Mouse (Mus musculus): ENCODE results near the gene Fcamr. TPM values are rescaled to one million over a fixed set of nuclear protein-coding genes. Genes with fewer than 3 reads are reported as not detected.
A peak's percentile ranks its signal among the peaks of the same experiment; 100 is the strongest.

Gene Fcamr
- polyA plus RNA-seq, 1 experiment from 2014 or later, result not detected

GRCm38 (mm10) chr1:130798037-130798436, 2.7 kb upstream of the Fcamr start:
- H3K4me1 ChIP-seq (ENCODE audit: control insufficient read depth, insufficient read depth, low read depth, low read length), result no peaks in the 10 kb centered on the region
- WGBS, result 68% methylated on average over 6 of the region's 6 CpGs

GRCm38 (mm10) chr1:130798551-130798950, 2.2 kb upstream of the Fcamr start:
- H3K4me1 ChIP-seq (ENCODE audit: control insufficient read depth, insufficient read depth, low read depth, low read length), result no peaks in the 10 kb centered on the region
- no peak overlapping the region for H3K27ac ChIP-seq (ENCODE audit: low read depth, low read length)
- H3K36me3 ChIP-seq (ENCODE audit: control insufficient read depth, insufficient read depth, low read length), result no peaks in the 10 kb centered on the region
- no peaks in the 10 kb centered on the region for H3K27me3 ChIP-seq (replicated peaks; ENCODE audit: control insufficient read depth, insufficient read depth, low read length)
- no peaks in the 10 kb centered on the region for H3K9me3 ChIP-seq (ENCODE audit: control insufficient read depth, low read length)
- H3K9ac ChIP-seq (ENCODE audit: low read depth, low read length), result no peak overlapping the region
- no peak overlapping the region for H3K4me2 ChIP-seq (ENCODE audit: low read length)
- H3K4me3 ChIP-seq (ENCODE audit: low read length), result no peak overlapping the region
- no peak for ATAC-seq
- 74% methylated on average over 3 of the region's 3 CpGs for WGBS

More at GRCm38 (mm10) chr1:130798037-130798436, 2.7 kb upstream of the Fcamr start:
- Histone ChIP-seq H3K4me2 (ENCODE audit: low read length) (no peak overlapping the region), H3K9ac (ENCODE audit: low read depth, low read length) (no peak overlapping the region), H3K27ac (ENCODE audit: low read depth, low read length) (no peak overlapping the region), H3K36me3 (ENCODE audit: control insufficient read depth, insufficient read depth, low read length) (no peaks in the 10 kb centered on the region), H3K4me3 (ENCODE audit: low read length) (no peak overlapping the region), H3K9me3 (ENCODE audit: control insufficient read depth, low read length) (no peaks in the 10 kb centered on the region), H3K27me3 (replicated peaks; ENCODE audit: control insufficient read depth, insufficient read depth, low read length) (no peaks in the 10 kb centered on the region)
- ATAC-seq, result no peak

GRCm38 (mm10) chr1:130799399-130799798, 1.3 kb upstream of the Fcamr start:
- ATAC-seq, result no peak
- Histone ChIP-seq H3K4me2 (ENCODE audit: low read length) (no peak overlapping the region), H3K27ac (ENCODE audit: low read depth, low read length) (no peak overlapping the region), H3K27me3 (replicated peaks; ENCODE audit: control insufficient read depth, insufficient read depth, low read length) (no peaks in the 10 kb centered on the region), H3K9ac (ENCODE audit: low read depth, low read length) (no peak overlapping the region), H3K9me3 (ENCODE audit: control insufficient read depth, low read length) (no peaks in the 10 kb centered on the region), H3K36me3 (ENCODE audit: control insufficient read depth, insufficient read depth, low read length) (no peaks in the 10 kb centered on the region), H3K4me3 (ENCODE audit: low read length) (no peak overlapping the region), H3K4me1 (ENCODE audit: control insufficient read depth, insufficient read depth, low read depth, low read length) (no peaks in the 10 kb centered on the region)
- WGBS, result 86% methylated on average over 2 of the region's 2 CpGs

DNA sequence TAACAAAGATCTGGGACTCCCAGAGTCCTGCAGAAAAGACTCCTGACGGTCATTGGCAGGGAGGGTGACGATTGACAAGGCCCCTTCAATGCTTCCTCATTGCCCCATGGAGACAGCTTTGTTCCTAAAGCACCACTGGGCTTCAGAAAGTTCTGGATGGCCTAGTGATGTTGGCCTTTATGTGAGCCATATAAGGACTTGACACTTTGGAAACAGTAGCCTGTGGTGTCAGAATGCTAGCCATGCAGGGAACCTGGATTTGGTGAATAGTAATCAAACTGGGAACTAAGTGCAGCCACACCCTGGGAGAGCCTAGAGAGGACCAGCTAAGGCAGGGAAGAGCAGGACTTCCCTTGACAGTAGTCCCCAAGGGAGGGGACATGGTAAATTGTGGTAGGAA, 809 bp downstream of the Fcamr start:
- no peak overlapping the region for H3K27ac ChIP-seq (ENCODE audit: low read depth, low read length)
- no peaks in the 10 kb centered on the region for H3K4me1 ChIP-seq (ENCODE audit: control insufficient read depth, insufficient read depth, low read depth, low read length)
- ATAC-seq, result no peak
- no peak overlapping the region for H3K4me2 ChIP-seq (ENCODE audit: low read length)
- no peak overlapping the region for H3K4me3 ChIP-seq (ENCODE audit: low read length)
- H3K9ac ChIP-seq (ENCODE audit: low read depth, low read length), result no peak overlapping the region
- H3K36me3 ChIP-seq (ENCODE audit: control insufficient read depth, insufficient read depth, low read length), result no peaks in the 10 kb centered on the region
- H3K27me3 ChIP-seq (replicated peaks; ENCODE audit: control insufficient read depth, insufficient read depth, low read length), result no peaks in the 10 kb centered on the region
- 63% methylated on average over 2 of the region's 2 CpGs for WGBS
- no peaks in the 10 kb centered on the region for H3K9me3 ChIP-seq (ENCODE audit: control insufficient read depth, low read length)

- Histone ChIP-seq H3K36me3 (ENCODE audit: control insufficient read depth, insufficient read depth, low read length) (no peaks in the 10 kb centered on the region), H3K4me1 (ENCODE audit: control insufficient read depth, insufficient read depth, low read depth, low read length) (no peaks in the 10 kb centered on the region), H3K27ac (ENCODE audit: low read depth, low read length) (no peak overlapping the region), H3K9ac (ENCODE audit: low read depth, low read length) (no peak overlapping the region), H3K4me3 (ENCODE audit: low read length) (no peak overlapping the region), H3K27me3 (replicated peaks; ENCODE audit: control insufficient read depth, insufficient read depth, low read length) (no peaks in the 10 kb centered on the region), H3K9me3 (ENCODE audit: control insufficient read depth, low read length) (no peaks in the 10 kb centered on the region), H3K4me2 (ENCODE audit: low read length) (no peak overlapping the region)
- WGBS, result 63% methylated on average over 6 of the region's 6 CpGs
- ATAC-seq, result no peak
These were observed 2.3 kb downstream of the Fcamr start for GRCm38 (mm10) chr1:130802976-130803375.

DNA sequence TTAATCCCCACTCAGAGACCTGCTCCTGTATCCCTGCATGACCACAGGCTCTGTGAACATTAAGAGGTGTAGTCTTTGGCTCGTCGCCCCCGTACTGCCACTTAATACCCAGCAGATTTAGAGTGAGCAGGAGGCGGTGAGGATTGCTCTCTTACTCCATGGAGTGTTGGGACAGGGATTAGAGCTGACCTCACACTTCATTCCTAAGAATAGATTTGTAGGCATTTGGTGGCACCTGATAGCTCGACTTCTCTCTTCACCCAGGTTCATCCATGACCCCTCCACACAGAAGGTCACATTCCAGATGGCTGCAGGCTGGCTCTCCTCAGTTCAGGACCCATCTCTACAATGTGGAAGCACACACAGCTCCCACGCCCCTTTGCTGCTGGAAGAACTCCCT, 3.6 kb downstream of the Fcamr start:
- Histone ChIP-seq H3K4me3 (ENCODE audit: low read length) (no peak overlapping the region), H3K9ac (ENCODE audit: low read depth, low read length) (no peak overlapping the region), H3K4me1 (ENCODE audit: control insufficient read depth, insufficient read depth, low read depth, low read length) (no peaks in the 10 kb centered on the region), H3K27ac (ENCODE audit: low read depth, low read length) (no peak overlapping the region), H3K36me3 (ENCODE audit: control insufficient read depth, insufficient read depth, low read length) (no peaks in the 10 kb centered on the region), H3K4me2 (ENCODE audit: low read length) (no peak overlapping the region), H3K27me3 (replicated peaks; ENCODE audit: control insufficient read depth, insufficient read depth, low read length) (no peaks in the 10 kb centered on the region), H3K9me3 (ENCODE audit: control insufficient read depth, low read length) (no peaks in the 10 kb centered on the region)
- no peak for ATAC-seq
- 75% methylated on average over 6 of the region's 6 CpGs for WGBS

DNA sequence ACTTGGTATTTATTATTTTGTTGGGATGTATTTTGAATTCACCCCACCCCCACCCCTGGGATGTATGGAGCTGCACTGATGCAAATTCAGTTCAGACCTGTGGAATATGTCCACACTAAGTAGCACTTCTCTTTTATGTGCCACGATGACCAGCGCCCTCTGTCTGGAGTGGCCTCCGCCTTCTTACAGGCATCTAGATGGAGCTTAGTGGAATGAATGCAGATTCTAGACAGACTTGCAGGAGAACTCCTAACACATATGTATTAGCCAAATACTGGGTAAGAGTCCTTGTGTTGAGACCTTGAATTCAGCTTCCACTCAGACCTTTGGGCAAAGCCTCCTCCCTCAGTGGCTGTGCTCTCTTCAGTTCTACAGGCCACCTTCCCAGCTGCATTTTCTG, 10.2 kb downstream of the Fcamr start:
- no peak for ATAC-seq
- H3K27me3 ChIP-seq (replicated peaks; ENCODE audit: control insufficient read depth, insufficient read depth, low read length), result no peaks in the 10 kb centered on the region
- H3K4me3 ChIP-seq (ENCODE audit: low read length), result no peak overlapping the region
- no peak overlapping the region for H3K27ac ChIP-seq (ENCODE audit: low read depth, low read length)
- no peaks in the 10 kb centered on the region for H3K4me1 ChIP-seq (ENCODE audit: control insufficient read depth, insufficient read depth, low read depth, low read length)
- H3K9me3 ChIP-seq (ENCODE audit: control insufficient read depth, low read length), result no peaks in the 10 kb centered on the region
- 79% methylated on average over 3 of the region's 3 CpGs for WGBS
- H3K4me2 ChIP-seq (ENCODE audit: low read length), result no peak overlapping the region
- no peak overlapping the region for H3K9ac ChIP-seq (ENCODE audit: low read depth, low read length)
- H3K36me3 ChIP-seq (ENCODE audit: control insufficient read depth, insufficient read depth, low read length), result no peaks in the 10 kb centered on the region

GRCm38 (mm10) chr1:130811316-130811715, 10.6 kb downstream of the Fcamr start:
- Histone ChIP-seq H3K27me3 (replicated peaks; ENCODE audit: control insufficient read depth, insufficient read depth, low read length) (no peaks in the 10 kb centered on the region), H3K36me3 (ENCODE audit: control insufficient read depth, insufficient read depth, low read length) (no peaks in the 10 kb centered on the region), H3K27ac (ENCODE audit: low read depth, low read length) (no peak overlapping the region), H3K9ac (ENCODE audit: low read depth, low read length) (no peak overlapping the region), H3K4me3 (ENCODE audit: low read length) (no peak overlapping the region), H3K9me3 (ENCODE audit: control insufficient read depth, low read length) (no peaks in the 10 kb centered on the region), H3K4me1 (ENCODE audit: control insufficient read depth, insufficient read depth, low read depth, low read length) (no peaks in the 10 kb centered on the region), H3K4me2 (ENCODE audit: low read length) (0 out of 2 replicates have a peak overlapping the region, but pooled peaks have one; percentile 23)
- no peak for ATAC-seq
- 46% methylated on average over 17 of the region's 17 CpGs for WGBS

DNA sequence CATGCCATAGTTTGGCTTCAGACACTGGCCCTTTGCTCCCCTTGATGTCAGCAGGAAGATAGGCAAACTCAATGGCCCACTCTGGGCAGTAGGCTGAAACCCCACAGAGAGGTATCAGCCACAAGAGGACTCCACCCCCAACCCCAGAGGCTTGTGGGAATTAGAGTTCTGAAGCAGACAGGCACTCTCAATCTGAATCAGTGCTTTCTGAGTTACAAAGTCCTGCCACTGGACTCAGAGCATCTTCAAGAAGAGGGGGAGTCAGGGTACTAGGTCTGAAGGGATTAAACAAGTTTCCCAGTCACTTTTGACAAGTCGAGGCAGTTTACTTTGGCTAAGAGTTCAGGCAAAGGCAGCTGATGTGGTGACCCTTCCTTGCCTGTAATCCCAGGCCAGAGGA, 19.0 kb downstream of the Fcamr start:
- no peak for ATAC-seq
- Histone ChIP-seq H3K27me3 (replicated peaks; ENCODE audit: control insufficient read depth, insufficient read depth, low read length) (no peaks in the 10 kb centered on the region), H3K4me3 (ENCODE audit: low read length) (no peak overlapping the region), H3K4me1 (ENCODE audit: control insufficient read depth, insufficient read depth, low read depth, low read length) (no peaks in the 10 kb centered on the region), H3K4me2 (ENCODE audit: low read length) (no peak overlapping the region), H3K9ac (ENCODE audit: low read depth, low read length) (no peak overlapping the region), H3K9me3 (ENCODE audit: control insufficient read depth, low read length) (no peaks in the 10 kb centered on the region), H3K27ac (ENCODE audit: low read depth, low read length) (no peak overlapping the region), H3K36me3 (ENCODE audit: control insufficient read depth, insufficient read depth, low read length) (no peaks in the 10 kb centered on the region)
- 69% methylated on average over 1 of the region's 1 CpGs for WGBS

Data from hindbrain, embryonic 16.5 days (tissue).